8 mouse cellular contexts compared by ENCODE assay signal in genomic region chr7:127243870-127244657, GRCm38 (mm10). TPM values are rescaled to one million over a fixed set of nuclear protein-coding genes. Genes with fewer than 3 reads are reported as not detected.
DNase-seq lines count a peak whose midpoint lies in the region; ATAC-seq lines count a peak whose summit lies in the region.

Gene Zfp771 (plus strand): TSS chr7:127244274.

- ATAC-seq in frontal cortex, adult (ENCODE audit: low TSS enrichment), result peak; percentile 88

- H3K4me3 ChIP-seq in hindbrain, embryonic 10.5 days, result peak within 1 kb of the TSS; percentile 86

- 0 out of 2 replicates have a peak, but pooled peaks cover 3% of the 10 kb centered on the region for H3K9me3 ChIP-seq in hindbrain, embryonic 10.5 days

- peak; percentile 79 for DNase-seq in MEL-GATA-1-ER (ENCODE audit: extremely low read depth, low read depth)
- DNase-seq in cerebellum, adult 8-10 months, result peak; percentile 93
- peak; percentile 94 for DNase-seq in hindbrain, embryonic 10.5 days (ENCODE audit: low spot score)
- DNase-seq in layer of hippocampus, postnatal 10 days (ENCODE audit: low spot score in 2 of 2), result peak; percentile 93 to 95
- peak; percentile 98 for DNase-seq in lung, postnatal 10 days
- DNase-seq in ovary, postnatal 36 days (ENCODE audit: low spot score), result peak; percentile 97
- peak; percentile 95 for DNase-seq in thymus, postnatal 25 days

- WGBS in hindbrain, embryonic 10.5 days, result under 1% methylated on average over 56 of the region's 56 CpGs

- no peaks in the 10 kb centered on the region for H3K27me3 ChIP-seq in hindbrain, embryonic 10.5 days (ENCODE audit: insufficient read depth, poor library complexity, severe bottlenecking)

- peaks cover 49% of the 10 kb centered on the region for H3K36me3 ChIP-seq in hindbrain, embryonic 10.5 days

- peak within 1 kb of the TSS; percentile 97 for H3K27ac ChIP-seq in hindbrain, embryonic 10.5 days

- H3K4me1 ChIP-seq in hindbrain, embryonic 10.5 days (replicated peaks), result peaks cover 35% of the 10 kb centered on the region

RNA-seq across cellular contexts. Expression of gene Zfp771, which starts in this region (rescaled TPM):
- 62.4 and 70.1 TPM in 2 replicates for polyA plus RNA-seq in hindbrain, embryonic 10.5 days (2016; fragmentation: Nextera tagmentation; extraction: Ambion mirVana)
- 10 to 100 TPM; 56.7 to 67.0 TPM for total RNA-seq in layer of hippocampus, postnatal 10 days (2021)

Comparison
In these comparisons a context has a peak if more than half of its experiments do, and no peak if none do; other contexts are left out.
1. Peak in every context shown above with its lines: DNase-seq, ATAC-seq, H3K4me3 ChIP-seq and H3K27ac ChIP-seq.